Mouse (Mus musculus) embryonic fibroblast, embryonic 13.5 days (primary cell): ENCODE data around the gene Gm20388. TPM values are rescaled to one million over a fixed set of nuclear protein-coding genes. Genes with fewer than 3 reads are reported as not detected.
A peak's percentile ranks its signal among the peaks of the same experiment; 100 is the strongest.

Experiments used
- H3K27ac ChIP-seq: 2 replicates; pipeline ENCODE4 v1.5.1; 2012; ENCODE audit warnings: low read length, control low read depth, inconsistent platforms; ENCODE audit not compliant: insufficient read depth
- H3K4me1 ChIP-seq: 2 replicates; pipeline ENCODE4 v1.6.1; 2011; ENCODE audit warnings: low read length; ENCODE audit not compliant: control insufficient read depth, insufficient read depth
- H3K4me3 ChIP-seq: 2 replicates; pipeline ENCODE4 v1.5.1; 2011; ENCODE audit warnings: mild to moderate bottlenecking, control low read depth, low read length; ENCODE audit not compliant: insufficient read depth
- CTCF ChIP-seq: IDR thresholded peaks from 2 replicates; pipeline ENCODE4 v1.5.1; 2011; ENCODE audit warnings: mild to moderate bottlenecking, control low read depth, low read length, moderate library complexity, borderline replicate concordance; ENCODE audit not compliant: insufficient read depth
- POLR2A ChIP-seq: IDR thresholded peaks from 2 replicates; pipeline ENCODE4 v1.6.1; 2011; ENCODE audit warnings: low read depth, mild to moderate bottlenecking, control low read depth, low read length, moderate library complexity
- polyA plus RNA-seq: library from polyadenylated mRNA; stranded (reverse); fragments of >200 nt; gene quantifications from 2 replicates; pipeline ENCODE4 v1.2.4, GENCODE M21; 2011; ENCODE audit warnings: low read depth; ENCODE audit not compliant: missing spikeins, insufficient read length

Gm20388 gene
- polyA plus RNA-seq, 1 experiment = 82.8 TPM

- Histone ChIP-seq H3K27ac (no peak overlapping the region), H3K4me3 (no peak overlapping the region), H3K4me1 (peaks cover 12% of the 10 kb centered on the region)
- TF ChIP-seq CTCF (no peak), POLR2A (no peak)
Observed at GRCm38 (mm10) chr8:122228792-122229575, 2318.3 kb downstream of the Gm20388 start.

- peak overlapping the region; percentile 57 for H3K4me3 ChIP-seq
- peak overlapping the region; percentile 66 for H3K27ac ChIP-seq
- H3K4me1 ChIP-seq = peaks cover 12% of the 10 kb centered on the region
- TF ChIP-seq CTCF (no peak), POLR2A (peak; percentile 55; the same call in 1 of the 2 replicates)
Observed at GRCm38 (mm10) chr8:122229819-122230711, 2319.4 kb downstream of the Gm20388 start.

- TF ChIP-seq POLR2A (peak; percentile 19; the same call in 1 of the 2 replicates), CTCF (peak; percentile 90)
- H3K4me1 ChIP-seq = peaks cover 12% of the 10 kb centered on the region
- peak overlapping the region; percentile 66 for H3K27ac ChIP-seq
- H3K4me3 ChIP-seq = peak overlapping the region; percentile 57
Observed at GRCm38 (mm10) chr8:122230712-122231337, 2320.2 kb downstream of the Gm20388 start.

GRCm38 (mm10) chr8:122234055-122234454 is 2323.4 kb downstream of the Gm20388 start:
- TF ChIP-seq POLR2A (no peak), CTCF (no peak)
- no peak overlapping the region for H3K27ac ChIP-seq
- H3K4me1 ChIP-seq = peaks cover 7% of the 10 kb centered on the region
- no peak overlapping the region for H3K4me3 ChIP-seq

GRCm38 (mm10) chr8:122236521-122236920 is 2325.9 kb downstream of the Gm20388 start:
- Histone ChIP-seq H3K27ac (no peak overlapping the region), H3K4me3 (no peak overlapping the region), H3K4me1 (peaks cover 7% of the 10 kb centered on the region)
- no peak for TF ChIP-seq CTCF
- TF ChIP-seq POLR2A = no peak

- no peak overlapping the region for H3K27ac ChIP-seq
- no peak for TF ChIP-seq POLR2A
- TF ChIP-seq CTCF = no peak
Observed at GRCm38 (mm10) chr8:122238225-122238624, 2327.6 kb downstream of the Gm20388 start.

GRCm38 (mm10) chr8:122238731-122239130 is 2328.1 kb downstream of the Gm20388 start:
- Histone ChIP-seq H3K27ac (no peak overlapping the region), H3K4me1 (no peaks in the 10 kb centered on the region), H3K4me3 (no peak overlapping the region)
- TF ChIP-seq POLR2A (no peak), CTCF (no peak)

More at GRCm38 (mm10) chr8:122238225-122238624, 2327.6 kb downstream of the Gm20388 start:
- peaks cover 3% of the 10 kb centered on the region; the same call in 1 of the 2 replicates for H3K4me1 ChIP-seq
- no peak overlapping the region for H3K4me3 ChIP-seq

GRCm38 (mm10) chr8:122240241-122241026 is 2329.8 kb downstream of the Gm20388 start:
- no peak for TF ChIP-seq POLR2A
- no peak for TF ChIP-seq CTCF
- Histone ChIP-seq H3K27ac (no peak overlapping the region), H3K4me3 (no peak overlapping the region), H3K4me1 (no peaks in the 10 kb centered on the region)
